Mouse (Mus musculus): Measurements from ENCODE around the gene 4930412O13Rik. TPM values are rescaled to one million over a fixed set of nuclear protein-coding genes. Genes with fewer than 3 reads are reported as not detected.

4930412O13Rik gene
- polyA plus RNA-seq (2017; shearing (Covaris generic)), result not detected

DNA sequence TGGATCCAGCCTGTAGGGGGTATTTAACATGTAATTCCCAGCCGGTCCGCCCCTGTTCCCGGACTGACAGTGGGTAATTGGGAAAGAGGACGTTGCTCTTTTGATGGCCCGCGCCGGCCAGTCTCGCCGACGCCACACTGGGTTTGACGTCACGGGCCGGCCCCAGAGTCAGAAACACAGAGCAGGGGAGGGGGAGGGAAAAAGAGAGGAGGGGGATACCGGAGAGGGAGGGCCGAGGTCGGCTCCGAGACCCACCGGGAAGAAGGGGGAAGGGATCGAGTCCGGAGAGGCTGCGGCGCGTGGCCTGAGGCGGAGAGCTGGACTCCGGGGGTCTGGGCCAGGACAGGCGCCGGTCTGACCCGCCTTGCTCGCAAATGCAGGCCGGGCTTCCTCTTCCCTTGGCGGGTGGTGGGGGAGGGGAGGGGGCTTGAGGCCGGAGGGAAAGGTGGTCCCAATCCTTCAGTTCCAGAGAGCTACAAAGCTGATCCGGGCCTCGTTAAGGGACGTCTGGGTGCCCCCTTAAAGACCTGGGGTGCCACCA is at the start of gene 4930412O13Rik:
Gene 4930412O13Rik (plus strand): TSS at position 202 of the 541 bp plus-strand sequence.

DNA sequence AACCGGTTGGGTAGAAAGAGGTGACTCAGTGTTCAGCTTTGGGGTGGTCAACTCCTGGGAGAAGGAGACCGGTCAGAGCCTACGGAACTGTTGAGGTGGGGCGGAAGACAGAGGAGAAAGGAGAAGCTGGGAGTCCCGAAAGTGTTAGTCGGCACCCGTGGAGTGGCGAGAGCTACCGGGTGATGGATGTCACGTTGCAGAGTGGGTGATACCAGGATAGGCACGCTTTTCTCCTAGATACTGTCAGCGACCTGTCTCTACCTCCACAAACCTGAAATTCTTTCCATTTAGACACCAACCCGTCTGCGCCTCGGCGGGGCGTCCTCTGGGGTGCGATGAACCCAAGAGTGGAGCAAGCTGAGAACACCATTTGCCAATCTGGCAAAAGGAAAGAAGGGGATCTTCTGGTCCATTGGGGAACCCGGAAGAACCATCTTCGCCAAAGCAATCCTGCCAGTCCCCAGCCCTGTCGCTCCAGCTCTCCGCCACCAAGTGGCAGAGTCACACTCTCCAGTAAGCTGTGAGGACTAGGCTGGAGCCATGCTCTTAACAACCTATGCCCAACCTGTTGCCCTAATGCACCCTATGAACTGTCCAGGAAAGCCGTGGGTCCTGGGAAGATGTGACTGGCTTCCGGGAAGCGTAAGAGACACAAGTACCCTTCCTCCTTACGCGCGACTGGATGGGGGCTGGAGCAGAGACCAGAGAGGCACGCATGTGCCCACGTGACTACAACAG is 8.0 kb downstream of the 4930412O13Rik start, which contains the start of gene 9230102O04Rik:
Gene 9230102O04Rik (minus strand): TSS at position 628 of the 738 bp plus-strand sequence.

DNA sequence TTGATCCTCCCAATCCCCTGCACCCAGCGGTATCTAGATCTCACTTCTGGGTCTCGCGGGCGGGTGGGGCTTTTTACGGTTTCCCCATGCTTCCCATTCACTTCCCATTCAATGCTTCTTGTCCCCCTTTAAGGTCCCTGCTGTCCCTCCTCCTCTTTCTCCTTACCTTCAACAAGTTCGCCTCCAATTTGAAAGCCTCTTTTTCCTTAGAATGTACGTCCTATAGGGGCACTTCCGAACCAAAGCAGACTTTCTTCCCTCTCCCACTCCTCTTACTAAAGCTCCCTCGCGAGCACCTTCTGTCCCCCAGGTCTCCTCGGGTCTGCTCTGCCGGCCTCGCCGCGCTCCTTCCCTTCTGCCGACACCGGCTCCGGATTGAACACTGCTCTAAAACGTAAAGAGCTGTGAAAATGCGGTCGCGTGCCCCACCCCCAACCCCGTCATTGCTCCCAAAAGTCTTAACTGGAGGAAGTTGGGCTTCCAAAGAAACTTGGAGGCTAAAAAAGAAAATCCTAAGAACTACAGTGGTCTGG is 8.7 kb downstream of the 4930412O13Rik start, which contains the start of gene Gata3:
Gene Gata3 (minus strand): TSS at position 384 of the 533 bp plus-strand sequence.

Other genes starting within 250 kb of the 4930412O13Rik start
- 1.2 TPM for gene 9230102O04Rik, start 8.3 kb downstream of the 4930412O13Rik start, polyA plus RNA-seq (2017; shearing (Covaris generic))
- gene Gata3, start 8.8 kb downstream of the 4930412O13Rik start, polyA plus RNA-seq (2017; shearing (Covaris generic)), result 149 TPM
- gene Taf3, start 167.3 kb downstream of the 4930412O13Rik start, polyA plus RNA-seq (2017; shearing (Covaris generic)), result 26.1 TPM
- gene Atp5c1, start 199.3 kb downstream of the 4930412O13Rik start, polyA plus RNA-seq (2017; shearing (Covaris generic)), result 438 TPM
- 39.5 TPM for gene Kin, start 199.3 kb downstream of the 4930412O13Rik start, polyA plus RNA-seq (2017; shearing (Covaris generic))